Mouse (Mus musculus) liver, embryonic 12.5 days (tissue): Measurements from ENCODE around the gene Kcnk10. TPM values are rescaled to one million over a fixed set of nuclear protein-coding genes. Genes with fewer than 3 reads are reported as not detected.

Experiments
- ATAC-seq: fragments of 200-750 bp; cut with Nextera tagmentation; 2 replicates; pipeline ENCODE4 v1.8.0; 2017; ENCODE audit warnings: moderate number of reproducible peaks, mild to moderate bottlenecking, moderate library complexity
- H3K27ac ChIP-seq: fragments of 300-500 bp; sonication (generic); 2 replicates; pipeline ENCODE4 v1.5.1; 2016; ENCODE audit warnings: mild to moderate bottlenecking
- H3K27me3 ChIP-seq: fragments of 300-500 bp; sonication (generic); replicated peaks from 2 replicates; pipeline ENCODE4 v1.6.1; 2016; ENCODE audit warnings: mild to moderate bottlenecking, moderate library complexity
- H3K36me3 ChIP-seq: fragments of 300-500 bp; sonication (generic); 2 replicates; pipeline ENCODE4 v1.6.1; 2016; ENCODE audit warnings: mild to moderate bottlenecking, moderate library complexity
- H3K4me1 ChIP-seq: fragments of 300-500 bp; sonication (generic); 2 replicates; pipeline ENCODE4 v1.6.1; 2016
- H3K4me2 ChIP-seq: fragments of 300-500 bp; sonication (generic); 2 replicates; pipeline ENCODE4 v1.6.1; 2016; ENCODE audit warnings: mild to moderate bottlenecking, moderate library complexity
- H3K4me3 ChIP-seq: fragments of 300-500 bp; sonication (generic); 2 replicates; pipeline ENCODE4 v1.5.1; 2016; ENCODE audit warnings: mild to moderate bottlenecking, moderate library complexity
- H3K9ac ChIP-seq: fragments of 300-500 bp; sonication (generic); 2 replicates; pipeline ENCODE4 v1.6.1; 2016; ENCODE audit warnings: mild to moderate bottlenecking, moderate library complexity
- H3K9me3 ChIP-seq: fragments of 300-500 bp; sonication (generic); replicated peaks from 2 replicates; pipeline ENCODE4 v1.6.1; 2016; ENCODE audit warnings: mild to moderate bottlenecking, moderate library complexity
- WGBS: fragments of 180-500 bp; shearing (Covaris S2); methylation state at CpG from one replicate; pipeline ENCODE4 v1.1.7; 2016; ENCODE audit not compliant: insufficient replicate concordance; 5-methylcytosine and 5-hydroxymethylcytosine counted together
- polyA plus RNA-seq: library from polyadenylated mRNA; unstranded; fragments of >200 nt; fragmentation: Nextera tagmentation; extraction: Ambion mirVana; gene quantifications from 2 replicates; pipeline ENCODE4 v1.2.1, GENCODE M21; 2016

Gene Kcnk10
- polyA plus RNA-seq, 1 experiment from 2014 or later, result not detected

- Histone ChIP-seq H3K9me3 (no peaks in the 10 kb centered on the region), H3K27ac (no peak overlapping the region), H3K36me3 (no peaks in the 10 kb centered on the region), H3K4me2 (no peak overlapping the region), H3K27me3 (no peaks in the 10 kb centered on the region), H3K4me3 (no peak overlapping the region), H3K9ac (no peak overlapping the region), H3K4me1 (no peaks in the 10 kb centered on the region)
- 71% methylated on average over 3 of the region's 3 CpGs for whole genome bisulfite sequencing
- ATAC-seq, result no peak
Measured at GRCm38 (mm10) chr12:98564383-98564782, 13.7 kb downstream of the Kcnk10 start.

- Histone ChIP-seq H3K4me1 (no peaks in the 10 kb centered on the region), H3K9me3 (no peaks in the 10 kb centered on the region), H3K4me2 (no peak overlapping the region), H3K27ac (no peak overlapping the region), H3K27me3 (no peaks in the 10 kb centered on the region), H3K9ac (no peak overlapping the region), H3K4me3 (no peak overlapping the region), H3K36me3 (no peaks in the 10 kb centered on the region)
- no peak for ATAC-seq
- 78% methylated on average over 4 of the region's 4 CpGs for WGBS
Measured at GRCm38 (mm10) chr12:98563261-98563660, 14.8 kb downstream of the Kcnk10 start.

GRCm38 (mm10) chr12:98562341-98562977, 15.7 kb downstream of the Kcnk10 start:
- Histone ChIP-seq H3K4me3 (no peak overlapping the region), H3K9me3 (no peaks in the 10 kb centered on the region), H3K9ac (no peak overlapping the region), H3K4me1 (no peaks in the 10 kb centered on the region), H3K4me2 (no peak overlapping the region), H3K36me3 (no peaks in the 10 kb centered on the region), H3K27ac (no peak overlapping the region), H3K27me3 (no peaks in the 10 kb centered on the region)
- WGBS, result 75% methylated on average over 13 of the region's 13 CpGs
- no peak for ATAC-seq

GRCm38 (mm10) chr12:98560038-98560437, 18.1 kb downstream of the Kcnk10 start:
- WGBS, result 73% methylated on average over 3 of the region's 3 CpGs
- Histone ChIP-seq H3K27ac (no peak overlapping the region), H3K36me3 (no peaks in the 10 kb centered on the region), H3K4me1 (no peaks in the 10 kb centered on the region), H3K9ac (no peak overlapping the region), H3K9me3 (no peaks in the 10 kb centered on the region), H3K4me3 (no peak overlapping the region), H3K27me3 (no peaks in the 10 kb centered on the region), H3K4me2 (no peak overlapping the region)
- ATAC-seq, result no peak

- H3K4me2 ChIP-seq, result no peak overlapping the region
- H3K9ac ChIP-seq, result no peak overlapping the region
- no peaks in the 10 kb centered on the region for H3K36me3 ChIP-seq
- H3K4me3 ChIP-seq, result no peak overlapping the region
- no peaks in the 10 kb centered on the region for H3K27me3 ChIP-seq
- WGBS, result 46% methylated on average over 7 of the region's 7 CpGs
- H3K9me3 ChIP-seq, result no peaks in the 10 kb centered on the region
- no peaks in the 10 kb centered on the region for H3K4me1 ChIP-seq
- no peak for ATAC-seq
- no peak overlapping the region for H3K27ac ChIP-seq
Measured at GRCm38 (mm10) chr12:98557013-98557677, 21.0 kb downstream of the Kcnk10 start.

- no peak for ATAC-seq
- Histone ChIP-seq H3K9me3 (no peaks in the 10 kb centered on the region), H3K36me3 (no peaks in the 10 kb centered on the region), H3K4me1 (no peaks in the 10 kb centered on the region), H3K4me3 (no peak overlapping the region), H3K4me2 (no peak overlapping the region), H3K27me3 (no peaks in the 10 kb centered on the region), H3K27ac (no peak overlapping the region), H3K9ac (no peak overlapping the region)
- WGBS, result 78% methylated on average over 6 of the region's 6 CpGs
Measured at GRCm38 (mm10) chr12:98549981-98550380, 28.1 kb downstream of the Kcnk10 start.

- H3K27me3 ChIP-seq, result no peaks in the 10 kb centered on the region
- H3K36me3 ChIP-seq, result no peaks in the 10 kb centered on the region
- no peak overlapping the region for H3K4me2 ChIP-seq
- WGBS, result 72% methylated on average over 9 of the region's 9 CpGs
- no peaks in the 10 kb centered on the region for H3K9me3 ChIP-seq
- no peak overlapping the region for H3K27ac ChIP-seq
- no peak for ATAC-seq
- H3K4me1 ChIP-seq, result no peaks in the 10 kb centered on the region
- no peak overlapping the region for H3K4me3 ChIP-seq
- H3K9ac ChIP-seq, result no peak overlapping the region
Measured at GRCm38 (mm10) chr12:98548141-98548540, 30.0 kb downstream of the Kcnk10 start.

GRCm38 (mm10) chr12:98545875-98546274, 32.2 kb downstream of the Kcnk10 start:
- 69% methylated on average over 2 of the region's 2 CpGs for WGBS
- Histone ChIP-seq H3K27ac (no peak overlapping the region), H3K9ac (no peak overlapping the region), H3K36me3 (no peaks in the 10 kb centered on the region), H3K4me3 (no peak overlapping the region), H3K4me2 (no peak overlapping the region), H3K4me1 (no peaks in the 10 kb centered on the region), H3K9me3 (no peaks in the 10 kb centered on the region), H3K27me3 (no peaks in the 10 kb centered on the region)
- ATAC-seq, result no peak

- Histone ChIP-seq H3K4me1 (no peaks in the 10 kb centered on the region), H3K4me2 (no peak overlapping the region), H3K9ac (no peak overlapping the region), H3K9me3 (no peaks in the 10 kb centered on the region), H3K27ac (no peak overlapping the region), H3K4me3 (no peak overlapping the region), H3K36me3 (no peaks in the 10 kb centered on the region), H3K27me3 (no peaks in the 10 kb centered on the region)
- WGBS, result 60% methylated on average over 4 of the region's 4 CpGs
- no peak for ATAC-seq
Measured at GRCm38 (mm10) chr12:98545251-98545560, 32.9 kb downstream of the Kcnk10 start.

GRCm38 (mm10) chr12:98544545-98545250, 33.4 kb downstream of the Kcnk10 start:
- no peaks in the 10 kb centered on the region for H3K36me3 ChIP-seq
- no peak for ATAC-seq
- no peak overlapping the region for H3K4me2 ChIP-seq
- H3K4me3 ChIP-seq, result no peak overlapping the region
- no peak overlapping the region for H3K9ac ChIP-seq
- no peaks in the 10 kb centered on the region for H3K9me3 ChIP-seq
- no peaks in the 10 kb centered on the region for H3K4me1 ChIP-seq
- WGBS, result 68% methylated on average over 9 of the region's 9 CpGs
- H3K27me3 ChIP-seq, result no peaks in the 10 kb centered on the region
- H3K27ac ChIP-seq, result no peak overlapping the region

- H3K27me3 ChIP-seq, result no peaks in the 10 kb centered on the region
- H3K9ac ChIP-seq, result no peak overlapping the region
- H3K36me3 ChIP-seq, result no peaks in the 10 kb centered on the region
- H3K9me3 ChIP-seq, result no peaks in the 10 kb centered on the region
- 70% methylated on average over 5 of the region's 5 CpGs for WGBS
- no peak overlapping the region for H3K4me3 ChIP-seq
- no peak overlapping the region for H3K4me2 ChIP-seq
- H3K27ac ChIP-seq, result no peak overlapping the region
- ATAC-seq, result no peak
- H3K4me1 ChIP-seq, result no peaks in the 10 kb centered on the region
Measured at GRCm38 (mm10) chr12:98536760-98537159, 41.4 kb downstream of the Kcnk10 start.

GRCm38 (mm10) chr12:98536036-98536435, 42.1 kb downstream of the Kcnk10 start:
- no peak overlapping the region for H3K9ac ChIP-seq
- ATAC-seq, result no peak
- WGBS, result 63% methylated on average over 6 of the region's 6 CpGs
- H3K4me3 ChIP-seq, result no peak overlapping the region
- H3K9me3 ChIP-seq, result no peaks in the 10 kb centered on the region
- H3K36me3 ChIP-seq, result no peaks in the 10 kb centered on the region
- H3K27ac ChIP-seq, result no peak overlapping the region
- H3K27me3 ChIP-seq, result no peaks in the 10 kb centered on the region
- H3K4me2 ChIP-seq, result no peak overlapping the region
- H3K4me1 ChIP-seq, result no peaks in the 10 kb centered on the region
